Mouse (Mus musculus): ENCODE measurements around the gene Wee2.

GRCm38 (mm10) chr6:40411085-40411484 is 27.8 kb upstream of the Wee2 start:
- TF ChIP-seq CTCF (IDR thresholded peaks at IDR 0.05; ENCODE audit: low read depth) = no peak
- TF ChIP-seq EP300 (IDR thresholded peaks at IDR 0.05; ENCODE audit: low read depth) = no peak

All from liver, embryonic 14.5 days (tissue).